Mouse (Mus musculus) adrenal gland (tissue): Measurements from ENCODE around the gene Sf1.

Experiments
- intact Hi-C: fragments of 180-260 bp; cut with DNase I; formaldehyde crosslinking; loops from one replicate; pipeline ENCODE4 v1.15.1; 2025

Gene Sf1

GRCm38 (mm10) chr19:6396237-6396636 is 32.7 kb downstream of the Sf1 start:
- intact Hi-C loops, result no loop called here

DNA sequence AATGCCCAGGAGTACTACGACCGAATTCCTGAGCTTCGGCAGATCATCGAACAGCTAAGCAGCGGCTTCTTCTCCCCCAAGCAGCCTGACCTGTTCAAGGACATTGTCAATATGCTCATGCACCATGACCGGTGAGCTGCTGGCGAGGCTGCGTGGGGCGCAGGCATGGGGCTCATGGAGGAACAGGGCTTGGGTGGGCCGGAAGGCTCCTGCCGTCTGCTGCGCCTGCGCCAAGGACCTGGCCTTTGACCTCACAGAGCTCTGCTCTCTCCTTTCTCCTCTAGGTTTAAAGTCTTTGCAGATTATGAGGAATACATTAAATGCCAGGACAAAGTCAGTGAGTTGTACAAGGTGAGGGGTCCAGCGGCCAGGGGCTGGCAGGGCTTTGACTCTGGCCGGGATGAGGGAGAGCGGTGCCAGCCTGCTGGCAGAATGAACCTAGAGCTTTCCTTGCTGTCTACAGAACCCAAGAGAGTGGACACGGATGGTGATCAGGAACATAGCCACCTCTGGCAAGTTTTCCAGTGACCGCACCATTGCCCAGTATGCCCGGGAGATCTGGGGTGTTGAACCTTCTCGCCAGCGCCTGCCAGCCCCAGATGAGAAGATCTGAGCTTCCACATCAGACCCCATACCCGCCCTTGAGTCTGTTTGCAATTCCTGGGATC is 34.2 kb downstream of the Sf1 start:
- intact Hi-C loops, result no loop called here

DNA sequence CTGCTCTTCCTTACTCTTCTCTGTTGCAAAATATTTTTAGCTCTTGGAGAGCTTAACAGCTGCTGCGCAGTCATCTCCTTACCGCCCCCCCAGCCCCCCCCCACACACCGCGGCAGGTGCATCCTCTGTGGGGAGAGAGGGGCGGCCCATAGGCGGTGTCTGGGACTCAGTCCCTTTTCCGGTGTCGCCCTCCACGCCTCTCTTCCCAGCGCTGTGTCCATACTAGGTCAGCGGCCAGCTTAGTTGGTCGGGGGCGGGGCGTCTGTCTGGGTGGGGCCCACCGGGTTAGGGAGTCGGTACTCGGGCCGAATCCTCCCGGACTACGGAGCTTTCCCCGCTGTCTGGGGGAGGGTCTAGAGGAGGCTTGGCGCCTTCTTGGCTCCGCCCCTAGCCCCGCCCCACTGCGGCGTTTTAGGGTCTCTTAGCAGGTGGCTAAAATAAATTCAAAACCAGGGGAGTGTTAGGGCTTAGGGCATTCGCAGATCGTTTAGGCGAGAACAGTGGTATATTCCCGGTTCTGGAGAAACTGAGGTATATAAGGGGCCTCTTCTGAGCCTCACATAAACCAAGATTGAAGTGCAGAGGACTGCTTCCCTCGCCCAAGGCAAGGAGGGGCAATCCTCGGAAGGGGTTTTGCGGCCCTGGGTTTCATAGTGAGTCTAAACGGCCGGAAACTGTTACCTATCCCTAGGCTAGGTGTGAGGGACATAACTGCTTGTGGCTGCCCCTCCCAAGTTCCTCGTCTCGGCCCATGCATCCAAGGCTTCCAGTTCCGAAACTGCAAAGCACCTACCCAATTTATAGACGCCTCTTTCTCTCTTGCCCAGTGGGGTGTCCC is 35.2 kb downstream of the Sf1 start:
- intact Hi-C loops, result no loop called here

DNA sequence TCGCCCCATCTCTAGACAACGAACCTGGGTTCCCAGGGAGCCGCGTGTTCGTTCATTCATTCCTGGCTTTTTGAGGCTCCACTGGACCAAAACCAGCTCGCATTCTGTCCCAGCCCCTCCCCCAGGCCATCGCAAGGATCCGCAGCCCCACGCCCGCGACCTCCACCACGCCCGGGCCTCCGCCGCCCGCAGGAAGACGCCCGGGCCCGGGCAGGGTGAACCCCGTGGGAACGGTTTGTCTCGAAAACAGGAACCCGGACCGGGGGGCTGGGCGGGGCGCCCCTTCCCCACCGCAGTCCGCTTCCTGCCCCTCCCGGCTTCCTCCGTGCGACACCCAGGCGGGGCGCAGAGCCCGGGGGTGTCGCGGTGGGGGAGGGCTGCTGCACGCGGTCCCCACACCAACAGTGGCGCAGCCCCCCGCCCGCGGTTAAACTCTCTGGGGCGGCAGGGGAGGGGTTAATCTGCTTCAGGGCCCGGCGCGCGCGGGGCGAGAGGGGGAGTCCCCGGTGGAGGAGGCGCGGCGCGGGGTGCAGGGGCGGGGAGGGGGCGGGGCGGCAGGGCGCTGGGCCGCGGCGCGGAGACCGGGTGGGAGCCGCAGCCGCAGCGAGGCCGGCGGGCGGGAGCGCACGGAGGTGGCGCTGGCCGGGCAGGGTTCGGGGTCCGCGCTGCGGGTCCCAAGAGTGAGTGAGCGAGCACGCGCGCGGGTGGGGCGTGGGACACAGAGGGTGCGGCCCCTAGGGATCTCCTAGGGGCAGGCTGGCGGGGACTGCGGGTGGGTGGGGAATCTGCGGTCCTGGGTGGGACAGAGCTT is 36.0 kb downstream of the Sf1 start, which contains the start of gene Rasgrp2:
Rasgrp2 (plus strand) TSS at position 56 of the 811 bp plus-strand sequence.
- intact Hi-C loops, result no loop called here

GRCm38 (mm10) chr19:6400096-6401086 is 36.9 kb downstream of the Sf1 start:
- intact Hi-C loops, result loop anchor here (1.0 kb wide), 1 partner anchor 52 kb away; no protein-coding TSS in a partner anchor

DNA sequence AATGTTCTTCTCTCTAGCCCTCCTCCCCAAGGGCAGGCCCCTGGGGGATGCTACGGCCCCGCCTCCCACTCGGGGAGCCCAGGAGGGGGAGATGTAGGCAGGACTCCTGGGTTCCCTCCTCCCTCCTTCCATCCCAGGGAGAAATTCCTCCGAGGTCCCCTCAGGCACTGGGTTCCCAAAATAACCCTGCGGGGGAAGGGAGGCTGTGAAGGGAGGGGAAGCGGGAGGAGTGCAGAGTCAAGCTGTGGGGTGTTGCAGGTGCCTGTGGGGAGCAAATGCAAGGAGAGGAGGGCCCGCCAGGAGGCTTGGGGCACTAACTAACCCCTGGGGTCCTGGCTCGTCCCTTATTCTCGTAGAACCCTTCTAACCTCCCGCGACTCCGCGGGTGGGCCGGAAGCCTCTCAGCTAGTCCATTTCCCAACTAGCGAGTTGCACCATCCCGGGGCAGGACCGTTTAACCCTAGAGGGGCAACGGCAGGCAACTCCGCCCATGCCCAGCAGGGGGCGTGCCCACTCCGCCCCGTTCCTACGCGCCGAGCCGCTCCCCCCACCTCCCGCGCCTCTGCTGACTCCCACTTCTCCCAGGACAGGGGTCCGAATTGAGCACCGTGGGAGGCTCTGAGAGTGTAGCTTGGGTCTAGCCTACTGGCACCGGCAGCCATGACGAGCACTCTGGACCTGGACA is 37.8 kb downstream of the Sf1 start:
- intact Hi-C loops, result loop anchor here (1.0 kb wide), 1 partner anchor 51 kb away; no protein-coding TSS in a partner anchor

- intact Hi-C loops, result loop anchor here (1.0 kb wide), 1 partner anchor 50 kb away; no protein-coding TSS in a partner anchor
These were observed 38.5 kb downstream of the Sf1 start for GRCm38 (mm10) chr19:6401951-6402350.

GRCm38 (mm10) chr19:6403869-6404268 is 40.4 kb downstream of the Sf1 start:
- intact Hi-C loops, result no loop called here

GRCm38 (mm10) chr19:6405433-6405832 is 41.9 kb downstream of the Sf1 start:
- intact Hi-C loops, result no loop called here

GRCm38 (mm10) chr19:6407109-6407508 is 43.6 kb downstream of the Sf1 start:
- intact Hi-C loops, result no loop called here

DNA sequence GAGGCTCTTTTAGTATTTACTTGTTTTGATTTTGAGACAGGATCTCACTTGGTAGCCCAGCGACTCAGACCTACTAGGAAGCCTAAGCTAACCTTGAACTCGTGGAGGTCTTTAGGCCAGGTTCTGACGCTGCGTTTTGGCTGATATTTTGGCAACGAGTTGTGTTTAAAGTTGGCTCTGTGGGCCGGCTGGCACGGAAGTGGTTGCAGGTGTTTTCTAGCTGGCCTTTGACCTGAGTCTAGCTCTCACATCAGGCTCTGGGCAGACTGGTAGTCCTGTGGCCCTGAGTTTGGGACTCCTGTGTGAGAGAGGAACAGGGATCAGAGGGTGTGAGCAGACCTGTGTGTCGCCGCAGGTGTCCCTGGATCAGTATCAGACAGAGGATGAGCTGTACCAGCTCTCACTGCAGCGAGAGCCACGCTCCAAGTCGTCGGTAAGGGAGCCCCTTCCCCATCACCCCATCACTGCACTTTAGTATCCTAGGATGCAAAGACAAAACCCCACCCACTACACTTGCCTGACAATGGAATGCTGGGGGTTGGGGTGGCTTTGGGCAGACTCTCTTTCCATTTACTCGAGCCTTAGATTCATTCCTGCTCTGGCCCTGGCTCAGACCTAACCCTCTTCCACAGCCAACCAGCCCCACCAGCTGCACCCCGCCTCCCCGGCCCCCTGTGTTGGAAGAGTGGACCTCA is 44.5 kb downstream of the Sf1 start:
- intact Hi-C loops, result no loop called here

DNA sequence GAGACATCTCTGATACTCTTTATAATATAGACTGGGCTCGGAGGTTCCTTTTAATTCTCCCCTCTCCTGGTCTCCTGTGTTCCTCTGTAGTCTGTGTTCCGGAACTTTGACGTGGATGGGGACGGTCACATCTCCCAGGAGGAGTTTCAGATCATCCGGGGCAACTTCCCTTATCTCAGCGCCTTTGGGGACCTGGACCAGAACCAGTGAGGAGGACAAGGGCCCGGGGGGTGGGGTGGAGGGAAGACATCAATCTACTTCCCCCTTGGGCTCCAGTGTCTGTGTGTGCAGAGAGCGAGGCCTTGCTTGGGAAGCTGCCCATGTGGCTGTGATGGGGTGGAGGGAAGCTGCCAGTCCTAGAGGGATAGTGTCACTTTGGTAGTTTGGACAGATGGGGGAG is 45.3 kb downstream of the Sf1 start:
- intact Hi-C loops, result no loop called here

- intact Hi-C loops, result no loop called here
These were observed 45.7 kb downstream of the Sf1 start for GRCm38 (mm10) chr19:6409176-6409575.

- intact Hi-C loops, result no loop called here
These were observed 46.4 kb downstream of the Sf1 start for GRCm38 (mm10) chr19:6409936-6410335.

DNA sequence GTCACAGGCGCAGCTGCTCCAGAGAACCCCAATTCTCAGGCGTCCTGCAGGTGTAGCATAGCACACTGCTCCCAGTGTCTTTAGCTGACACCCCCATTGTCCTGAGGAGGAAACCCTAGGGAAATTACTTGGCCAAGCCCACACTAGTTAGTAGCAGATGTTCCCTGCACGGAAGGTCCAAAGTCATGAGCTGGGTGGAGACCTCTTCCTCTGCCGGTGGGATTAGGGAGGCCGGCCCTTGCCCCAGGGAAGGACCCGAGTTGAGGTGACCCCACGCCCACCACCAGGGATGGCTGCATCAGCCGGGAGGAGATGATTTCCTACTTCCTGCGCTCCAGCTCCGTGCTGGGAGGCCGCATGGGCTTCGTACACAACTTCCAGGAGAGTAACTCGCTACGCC is 49.3 kb downstream of the Sf1 start:
- intact Hi-C loops, result no loop called here

GRCm38 (mm10) chr19:6415454-6415853 is 52.0 kb downstream of the Sf1 start:
- intact Hi-C loops, result loop anchor here (5.0 kb wide), 1 partner anchor 37 kb away; no protein-coding TSS in a partner anchor

- intact Hi-C loops, result loop anchor here (5.0 kb wide), 1 partner anchor 36 kb away; no protein-coding TSS in a partner anchor
These were observed 52.8 kb downstream of the Sf1 start for GRCm38 (mm10) chr19:6416124-6416770.
